Mouse (Mus musculus): ENCODE measurements around the gene Fcgbp. TPM values are rescaled to one million over a fixed set of nuclear protein-coding genes. Genes with fewer than 3 reads are reported as not detected.

Gene Fcgbp
- 0.30 and 0.88 TPM in 2 replicates for polyA plus RNA-seq (2016; fragmentation: Nextera tagmentation; extraction: Ambion mirVana)

GRCm38 (mm10) chr7:28070531-28071298 lies at the start of gene Fcgbp:
TSS of gene Fcgbp (plus strand) at chr7:28071236.
- 88% methylated on average over 21 of the region's 21 CpGs for WGBS
- H3K4me3 ChIP-seq: no peak within 1 kb of the TSS
- peaks cover 11% of the 10 kb centered on the region for H3K4me1 ChIP-seq
- no peaks in the 10 kb centered on the region for H3K9me3 ChIP-seq
- no peak within 1 kb of the TSS for H3K27ac ChIP-seq (replicated peaks)
- no peak for DNase-seq (ENCODE audit: low spot score)
- no peaks in the 10 kb centered on the region for H3K36me3 ChIP-seq (replicated peaks)
- H3K27me3 ChIP-seq (replicated peaks; ENCODE audit: low read depth, poor library complexity, severe bottlenecking): no peaks in the 10 kb centered on the region

- H3K27me3 ChIP-seq (replicated peaks; ENCODE audit: low read depth, poor library complexity, severe bottlenecking): no peaks in the 10 kb centered on the region
- H3K9me3 ChIP-seq: no peaks in the 10 kb centered on the region
- peaks cover 10% of the 10 kb centered on the region for H3K4me1 ChIP-seq
- no peak overlapping the region for H3K27ac ChIP-seq (replicated peaks)
- no peak overlapping the region for H3K4me3 ChIP-seq
- 93% methylated on average over 4 of the region's 4 CpGs for WGBS
- H3K36me3 ChIP-seq (replicated peaks): peaks cover 94% of the 10 kb centered on the region
- no peak for DNase-seq (ENCODE audit: low spot score)
Measured at GRCm38 (mm10) chr7:28044524-28044923, 26.5 kb upstream of the Fcgbp start.

DNA sequence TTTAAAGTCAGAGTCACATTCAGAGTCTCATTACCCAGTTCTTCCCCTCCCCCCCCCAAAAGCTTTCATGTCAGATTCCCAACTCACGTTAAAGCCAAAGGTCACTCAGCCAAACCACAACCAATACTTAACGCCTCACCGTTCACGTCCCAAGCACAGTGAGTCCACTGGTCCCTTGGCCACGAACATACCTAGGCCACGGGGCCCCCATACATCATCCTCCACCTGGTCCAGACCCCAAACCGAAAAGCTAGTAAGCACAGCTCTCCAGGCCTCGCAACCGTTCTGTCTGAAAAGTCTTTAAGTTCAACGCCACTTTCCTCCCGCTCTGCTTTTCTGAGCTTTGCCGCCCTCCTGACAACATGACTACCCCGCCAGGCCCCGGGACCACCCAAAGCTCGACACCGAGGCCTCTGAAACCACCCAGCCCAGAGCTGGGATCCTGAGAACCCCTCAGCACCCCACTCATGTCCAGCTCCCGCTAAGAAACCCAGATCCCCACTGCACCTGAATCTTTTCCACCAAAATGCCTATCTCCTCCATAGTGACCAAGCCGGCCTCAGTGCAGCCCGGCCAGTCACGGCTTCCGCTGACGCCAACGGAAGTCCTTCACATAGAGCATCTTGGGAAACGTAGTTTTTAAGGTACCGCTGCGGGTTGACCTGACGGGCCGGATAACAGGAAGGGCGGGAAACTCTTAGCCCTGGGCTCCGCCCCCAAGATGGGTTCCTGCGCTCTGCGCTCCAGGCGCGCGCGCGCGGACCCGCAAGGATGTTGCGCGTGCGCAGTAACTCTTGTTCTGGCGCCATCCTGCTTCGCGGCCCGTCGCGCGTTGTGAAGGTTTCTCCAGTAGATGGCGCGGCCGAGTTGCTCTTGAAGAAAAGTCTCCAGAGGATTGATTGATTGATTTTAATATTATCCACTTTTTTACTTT lies 21.3 kb upstream of the Fcgbp start, which contains the start of gene Psmc4:
TSS of gene Psmc4 (minus strand) at position 626 of the 934 bp plus-strand sequence.
- H3K27ac ChIP-seq (replicated peaks): peak within 1 kb of the TSS; percentile 88
- under 1% methylated on average over 52 of the region's 52 CpGs for whole genome bisulfite sequencing
- H3K9me3 ChIP-seq: no peaks in the 10 kb centered on the region
- peak; percentile 98 for DNase-seq (ENCODE audit: low spot score)
- H3K4me1 ChIP-seq: peaks cover 13% of the 10 kb centered on the region
- peaks cover 42% of the 10 kb centered on the region for H3K36me3 ChIP-seq (replicated peaks)
- no peaks in the 10 kb centered on the region for H3K27me3 ChIP-seq (replicated peaks; ENCODE audit: low read depth, poor library complexity, severe bottlenecking)
- H3K4me3 ChIP-seq: peak within 1 kb of the TSS; percentile 88

DNA sequence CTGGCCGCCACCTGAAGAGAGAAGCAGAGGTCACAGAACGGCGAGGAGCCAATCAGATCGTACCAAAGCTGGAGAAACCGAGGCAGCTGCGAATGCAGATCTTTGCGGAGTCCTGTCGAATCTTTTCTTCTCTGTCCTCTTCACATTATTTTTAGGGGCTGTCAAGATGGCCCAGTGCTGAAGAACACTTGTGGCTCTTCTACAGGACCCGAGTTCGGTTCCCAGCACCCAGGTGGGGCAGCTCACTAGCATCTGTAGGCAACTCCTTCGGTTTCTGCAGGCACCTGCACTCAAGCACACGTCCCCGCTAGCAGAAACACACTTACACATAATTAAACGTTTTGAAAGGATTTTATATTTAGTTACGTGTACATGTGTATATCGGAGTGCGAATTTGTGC lies 20.5 kb upstream of the Fcgbp start:
- DNase-seq (ENCODE audit: low spot score): peak; percentile 23
- Histone ChIP-seq H3K27ac (replicated peaks) (peak overlapping the region; percentile 80), H3K4me1 (peaks cover 13% of the 10 kb centered on the region), H3K4me3 (peak overlapping the region; percentile 88), H3K9me3 (no peaks in the 10 kb centered on the region), H3K36me3 (replicated peaks) (peaks cover 34% of the 10 kb centered on the region), H3K27me3 (replicated peaks; ENCODE audit: low read depth, poor library complexity, severe bottlenecking) (no peaks in the 10 kb centered on the region)
- 60% methylated on average over 17 of the region's 17 CpGs for WGBS

DNA sequence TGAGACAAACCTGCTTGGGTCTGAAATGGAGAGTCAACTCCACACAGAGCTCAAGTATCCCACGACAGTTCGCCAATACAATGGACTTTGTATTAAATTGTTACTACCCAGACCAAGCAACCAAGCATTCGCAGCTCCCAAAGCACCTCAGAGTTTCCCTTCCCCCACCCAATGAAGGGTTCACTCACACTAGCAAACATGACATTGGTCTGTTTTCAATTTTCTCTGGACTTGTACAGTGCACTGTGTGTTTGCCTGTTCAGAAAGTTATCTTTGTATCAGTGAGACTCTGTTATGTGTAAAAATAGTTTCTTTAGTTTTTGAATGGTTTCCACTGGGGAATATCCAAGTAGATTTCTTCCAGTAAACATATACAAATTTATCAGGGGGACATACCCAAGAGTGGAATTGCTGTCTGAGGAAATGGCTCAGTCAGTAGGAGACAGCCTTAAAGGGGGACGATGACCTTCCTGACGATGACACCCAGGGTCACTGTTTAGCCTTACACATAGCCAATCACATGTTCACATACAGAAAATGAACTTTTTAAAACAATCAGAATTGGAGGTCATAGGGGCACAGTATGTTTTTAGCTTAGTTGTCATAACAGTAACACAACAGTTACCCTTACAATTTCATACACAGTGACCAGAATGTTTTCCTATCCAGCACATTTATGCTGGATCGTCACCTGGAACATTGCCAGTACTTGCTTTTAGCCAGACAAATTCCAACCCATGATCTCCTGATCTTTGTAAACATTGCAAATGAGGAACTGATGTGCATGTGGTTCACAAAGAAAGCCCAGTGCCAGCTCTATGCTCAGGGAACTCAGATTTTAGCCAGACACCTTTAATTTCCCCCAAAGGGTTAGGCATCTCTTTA lies 17.7 kb upstream of the Fcgbp start:
- H3K27me3 ChIP-seq (replicated peaks; ENCODE audit: low read depth, poor library complexity, severe bottlenecking): no peaks in the 10 kb centered on the region
- H3K27ac ChIP-seq (replicated peaks): no peak overlapping the region
- 79% methylated on average over 6 of the region's 6 CpGs for WGBS

GRCm38 (mm10) chr7:28059972-28060371 lies 11.1 kb upstream of the Fcgbp start:
- no peaks in the 10 kb centered on the region for H3K27me3 ChIP-seq (replicated peaks; ENCODE audit: low read depth, poor library complexity, severe bottlenecking)
- DNase-seq (ENCODE audit: low spot score): no peak
- 94% methylated on average over 1 of the region's 1 CpGs for whole genome bisulfite sequencing
- no peak overlapping the region for H3K4me3 ChIP-seq
- H3K9me3 ChIP-seq: 0 out of 2 replicates have a peak, but pooled peaks cover 6% of the 10 kb centered on the region
- no peak overlapping the region for H3K27ac ChIP-seq (replicated peaks)
- no peaks in the 10 kb centered on the region for H3K4me1 ChIP-seq
- no peaks in the 10 kb centered on the region for H3K36me3 ChIP-seq (replicated peaks)

More for the DNA sequence above, 17.7 kb upstream of the Fcgbp start:
- peaks cover 7% of the 10 kb centered on the region for H3K36me3 ChIP-seq (replicated peaks)
- peaks cover 13% of the 10 kb centered on the region for H3K4me1 ChIP-seq
- DNase-seq (ENCODE audit: low spot score): no peak
- no peaks in the 10 kb centered on the region for H3K9me3 ChIP-seq
- no peak overlapping the region for H3K4me3 ChIP-seq

DNA sequence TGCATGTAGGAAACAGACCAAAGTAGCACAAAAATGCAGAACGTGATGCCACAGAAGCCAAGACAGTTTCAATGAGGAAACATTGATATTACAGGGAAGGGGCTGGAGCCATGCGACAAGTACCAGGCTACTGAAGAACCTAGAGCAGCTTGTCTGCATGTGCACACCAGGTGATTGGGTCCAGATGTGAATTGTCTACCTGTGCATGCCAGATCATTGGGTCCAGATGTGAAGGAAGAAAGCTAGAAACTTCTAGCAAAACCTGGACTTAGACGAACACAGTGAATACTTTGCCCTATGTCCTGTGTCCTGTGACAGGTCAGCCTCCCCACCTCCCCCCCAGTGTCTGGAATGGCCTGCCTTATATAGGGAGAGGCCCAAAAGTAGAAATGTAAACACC lies 2.4 kb upstream of the Fcgbp start:
- 62% methylated on average over 3 of the region's 3 CpGs for WGBS
- no peaks in the 10 kb centered on the region for H3K36me3 ChIP-seq (replicated peaks)
- no peak overlapping the region for H3K4me3 ChIP-seq
- DNase-seq (ENCODE audit: low spot score): no peak
- peaks cover 11% of the 10 kb centered on the region for H3K4me1 ChIP-seq
- no peaks in the 10 kb centered on the region for H3K27me3 ChIP-seq (replicated peaks; ENCODE audit: low read depth, poor library complexity, severe bottlenecking)
- no peak overlapping the region for H3K27ac ChIP-seq (replicated peaks)
- 0 out of 2 replicates have a peak, but pooled peaks cover 1% of the 10 kb centered on the region for H3K9me3 ChIP-seq

DNA sequence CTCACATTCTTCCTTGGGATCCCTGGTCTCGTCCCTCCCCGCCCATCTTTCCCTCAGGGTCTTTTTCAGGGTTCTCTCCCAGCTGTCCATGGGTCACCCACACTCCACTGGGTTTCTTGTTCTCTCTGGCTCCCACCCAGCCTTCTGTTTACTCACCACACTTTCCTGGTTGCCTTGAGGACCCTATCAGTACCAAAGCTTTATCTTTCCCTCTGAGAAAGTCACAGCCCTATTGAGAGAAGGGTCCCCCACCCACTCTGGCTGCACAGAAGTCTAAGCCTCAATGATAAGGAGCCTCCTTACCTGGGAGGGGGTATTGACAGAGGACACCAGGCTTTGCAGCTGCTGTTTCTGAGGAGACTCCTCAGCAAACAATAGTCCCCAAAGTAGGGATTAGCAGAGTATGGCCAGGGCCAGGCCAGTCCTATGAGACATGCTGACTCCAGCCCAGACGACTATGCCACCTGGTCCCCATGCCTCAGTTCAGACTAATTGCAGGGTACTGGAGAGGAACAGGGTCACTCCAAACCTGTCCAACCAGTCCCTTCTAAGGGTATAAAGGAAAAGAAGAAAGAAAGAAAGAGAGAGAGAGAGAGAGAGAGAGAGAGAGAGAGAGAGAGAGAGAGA lies 1.4 kb upstream of the Fcgbp start:
- no peaks in the 10 kb centered on the region for H3K27me3 ChIP-seq (replicated peaks; ENCODE audit: low read depth, poor library complexity, severe bottlenecking)
- H3K4me1 ChIP-seq: peaks cover 11% of the 10 kb centered on the region
- H3K4me3 ChIP-seq: no peak overlapping the region
- no peak for DNase-seq (ENCODE audit: low spot score)
- H3K27ac ChIP-seq (replicated peaks): 0 out of 2 replicates have a peak overlapping the region, but pooled peaks have one; percentile 19
- WGBS: 51% methylated on average over 3 of the region's 3 CpGs
- no peaks in the 10 kb centered on the region for H3K9me3 ChIP-seq
- H3K36me3 ChIP-seq (replicated peaks): no peaks in the 10 kb centered on the region

DNA sequence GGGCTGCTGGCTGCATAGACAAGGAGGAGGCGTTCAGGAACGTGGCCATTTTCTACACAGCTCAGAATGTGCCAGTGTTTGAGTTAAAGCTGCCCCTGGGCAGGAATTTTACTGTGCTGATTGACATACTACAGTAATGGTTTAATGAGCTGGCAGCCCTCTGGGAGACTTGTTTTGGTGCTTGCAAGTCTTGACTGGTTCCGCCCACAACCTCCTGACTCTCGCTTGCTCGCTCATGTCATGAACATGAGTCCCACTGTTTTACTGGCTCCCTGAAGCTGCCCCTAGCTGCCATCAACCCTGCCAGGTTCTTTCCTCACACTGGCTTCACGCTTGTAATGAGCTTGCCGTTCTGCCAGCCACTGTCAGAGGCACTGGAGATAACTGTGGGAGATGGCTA lies 13.2 kb downstream of the Fcgbp start:
- Histone ChIP-seq H3K9me3 (peaks cover 7% of the 10 kb centered on the region; the same call in 1 of the 2 replicates), H3K27ac (replicated peaks) (no peak overlapping the region), H3K36me3 (replicated peaks) (no peaks in the 10 kb centered on the region), H3K4me3 (no peak overlapping the region), H3K27me3 (replicated peaks; ENCODE audit: low read depth, poor library complexity, severe bottlenecking) (no peaks in the 10 kb centered on the region), H3K4me1 (no peaks in the 10 kb centered on the region)
- WGBS: 81% methylated on average over 7 of the region's 7 CpGs
- no peak for DNase-seq (ENCODE audit: low spot score)

DNA sequence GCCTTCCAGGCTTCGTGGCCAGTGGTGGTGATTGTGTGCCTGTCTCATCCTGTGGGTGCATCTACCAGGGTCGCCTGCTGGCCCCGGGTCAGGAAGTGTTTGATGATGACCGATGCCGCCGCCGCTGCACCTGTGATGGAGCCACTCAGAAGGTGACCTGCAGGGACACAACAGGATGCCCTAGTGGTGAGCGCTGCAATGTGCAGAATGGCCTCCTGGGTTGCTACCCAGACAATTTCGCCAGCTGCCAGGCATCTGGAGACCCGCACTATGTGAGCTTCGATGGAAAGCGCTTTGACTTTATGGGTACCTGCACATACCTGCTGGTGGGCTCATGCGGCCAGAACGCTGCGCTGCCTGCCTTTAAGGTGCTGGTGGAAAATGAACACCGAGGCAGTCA lies 15.2 kb downstream of the Fcgbp start:
- Histone ChIP-seq H3K4me3 (no peak overlapping the region), H3K9me3 (peaks cover 7% of the 10 kb centered on the region; the same call in 1 of the 2 replicates), H3K27me3 (replicated peaks; ENCODE audit: low read depth, poor library complexity, severe bottlenecking) (no peaks in the 10 kb centered on the region), H3K4me1 (no peaks in the 10 kb centered on the region), H3K27ac (replicated peaks) (no peak overlapping the region), H3K36me3 (replicated peaks) (no peaks in the 10 kb centered on the region)
- WGBS: 84% methylated on average over 16 of the region's 16 CpGs
- no peak for DNase-seq (ENCODE audit: low spot score)

DNA sequence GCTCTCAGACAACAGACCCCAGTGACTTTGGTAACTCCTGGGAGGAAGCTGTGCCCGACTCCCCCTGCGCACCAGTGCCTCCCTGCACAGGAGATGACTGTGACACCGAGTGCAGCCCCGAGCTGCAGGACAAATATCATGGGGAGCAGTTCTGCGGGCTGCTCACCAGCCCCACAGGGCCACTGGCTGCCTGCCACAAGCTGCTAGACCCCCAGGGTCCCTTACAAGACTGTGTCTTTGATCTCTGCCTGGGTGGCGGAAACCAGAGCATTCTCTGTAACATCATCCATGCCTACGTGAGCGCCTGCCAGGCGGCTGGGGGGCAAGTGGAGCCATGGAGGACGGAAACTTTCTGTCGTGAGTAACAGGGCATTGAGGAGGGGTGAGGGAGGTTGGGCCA lies 22.5 kb downstream of the Fcgbp start:
- WGBS: 40% methylated on average over 11 of the region's 11 CpGs
- no peaks in the 10 kb centered on the region for H3K27me3 ChIP-seq (replicated peaks; ENCODE audit: low read depth, poor library complexity, severe bottlenecking)
- no peak overlapping the region for H3K27ac ChIP-seq (replicated peaks)
- no peaks in the 10 kb centered on the region for H3K36me3 ChIP-seq (replicated peaks)
- DNase-seq (ENCODE audit: low spot score): no peak
- H3K4me3 ChIP-seq: no peak overlapping the region
- H3K4me1 ChIP-seq: peaks cover 5% of the 10 kb centered on the region
- H3K9me3 ChIP-seq: no peaks in the 10 kb centered on the region
